Mouse (Mus musculus) MEL (cell line): ENCODE results near the gene S100a1. TPM values are rescaled to one million over a fixed set of nuclear protein-coding genes. Genes with fewer than 3 reads are reported as not detected.

Experiments used
- DNase-seq: peaks from one replicate; pipeline ENCODE4 v3.0.0; 2011; ENCODE audit warnings: low read depth, low spot score
- H3K27ac ChIP-seq: 2 replicates; pipeline ENCODE4 v1.5.1; 2012; ENCODE audit warnings: low read depth, mild to moderate bottlenecking, control low read depth, low read length, moderate library complexity; ENCODE audit not compliant: control insufficient read depth
- H3K27me3 ChIP-seq, 2 experiments: fragments of 150-350 bp in 1 of 2; sonication (generic) in 1 of 2; 2 replicates each; pipeline ENCODE4 v1.6.1; 2012; ENCODE audit warnings: low read length in 2 of 2, mild to moderate bottlenecking in 2 of 2, improper control_type of control experiment in 1 of 2, moderate library complexity in 1 of 2; ENCODE audit not compliant: insufficient read depth in 2 of 2, control insufficient read depth in 1 of 2
- H3K36me3 ChIP-seq, 2 experiments: 2 replicates each; pipeline ENCODE4 v1.6.1; 2012 to 2014; ENCODE audit warnings: low read length in 2 of 2, improper control_type of control experiment in 1 of 2, inconsistent platforms in 1 of 2, mild to moderate bottlenecking in 1 of 2; ENCODE audit not compliant: insufficient read depth in 2 of 2, control insufficient read depth in 1 of 2
- H3K4me1 ChIP-seq, 2 experiments: fragments of 150-350 bp in 1 of 2; sonication (generic) in 1 of 2; 2 replicates each; pipeline ENCODE4 v1.6.1; 2012; ENCODE audit warnings: low read length in 2 of 2, improper control_type of control experiment in 1 of 2, mild to moderate bottlenecking in 1 of 2; ENCODE audit not compliant: insufficient read depth in 2 of 2, control insufficient read depth in 1 of 2
- H3K4me3 ChIP-seq, 2 experiments: fragments of 150-350 bp in 1 of 2; sonication (generic) in 1 of 2; 2 replicates each; pipeline ENCODE4 v1.5.1; 2012; ENCODE audit warnings: low read depth in 2 of 2, low read length in 2 of 2, mild to moderate bottlenecking in 2 of 2, moderate library complexity in 2 of 2, control low read depth in 1 of 2, improper control_type of control experiment in 1 of 2; ENCODE audit not compliant: control insufficient read depth in 1 of 2, insufficient read depth in 1 of 2
- H3K79me2 ChIP-seq: 2 replicates; pipeline ENCODE4 v1.6.1; 2012; ENCODE audit warnings: mild to moderate bottlenecking, low read length, moderate library complexity; ENCODE audit not compliant: control insufficient read depth, poor library complexity, insufficient read depth
- H3K9ac ChIP-seq: 2 replicates; pipeline ENCODE4 v1.6.1; 2012; ENCODE audit warnings: low read depth, mild to moderate bottlenecking, control low read depth, low read length, moderate library complexity; ENCODE audit not compliant: control insufficient read depth, poor library complexity, severe bottlenecking
- H3K9me3 ChIP-seq: fragments of 150-350 bp; sonication (generic); replicated peaks from 2 replicates; pipeline ENCODE4 v1.6.1; 2012; ENCODE audit warnings: mild to moderate bottlenecking, low read length, improper control_type of control experiment, moderate library complexity; ENCODE audit not compliant: insufficient read depth
- BHLHE40 ChIP-seq: IDR thresholded peaks from 2 replicates; pipeline ENCODE4 v1.6.1; 2012; ENCODE audit warnings: low read depth, mild to moderate bottlenecking, inconsistent platforms, low read length, improper control_type of control experiment, borderline replicate concordance
- CHD1 ChIP-seq: IDR thresholded peaks from 2 replicates; pipeline ENCODE4 v1.6.1; 2012; ENCODE audit warnings: low read depth, mild to moderate bottlenecking, inconsistent platforms, low read length, improper control_type of control experiment
- CHD2 ChIP-seq: IDR thresholded peaks from 2 replicates; pipeline ENCODE4 v1.6.1; 2011; ENCODE audit warnings: low read length, improper control_type of control experiment
- CTCF ChIP-seq, 3 experiments: IDR thresholded peaks in 2 of 3; conservative IDR thresholded peaks in 1 of 3; 2 replicates each; pipeline ENCODE4 v1.5.1; 2011 to 2012; ENCODE audit warnings: low read length in 3 of 3, low read depth in 2 of 3, mild to moderate bottlenecking in 2 of 3, improper control_type of control experiment in 1 of 3, inconsistent platforms in 1 of 3, mixed read lengths in 1 of 3, moderate library complexity in 1 of 3; ENCODE audit not compliant: control insufficient read depth in 1 of 3, insufficient read depth in 1 of 3, poor library complexity in 1 of 3, severe bottlenecking in 1 of 3
- E2F4 ChIP-seq: IDR thresholded peaks from 2 replicates; pipeline ENCODE4 v1.6.1; 2011; ENCODE audit warnings: low read depth, low read length, improper control_type of control experiment, borderline replicate concordance
- ETS1 ChIP-seq: IDR thresholded peaks from 2 replicates; pipeline ENCODE4 v1.6.1; 2012; ENCODE audit warnings: low read depth, mild to moderate bottlenecking, inconsistent platforms, low read length, improper control_type of control experiment, moderate library complexity
- GATA1 ChIP-seq: IDR thresholded peaks from 2 replicates; pipeline ENCODE4 v1.6.1; 2011; ENCODE audit warnings: low read depth, low read length, improper control_type of control experiment
- HCFC1 ChIP-seq: IDR thresholded peaks from 2 replicates; pipeline ENCODE4 v1.6.1; 2012; ENCODE audit warnings: low read depth, mild to moderate bottlenecking, inconsistent platforms, low read length, improper control_type of control experiment, moderate library complexity
- JUND ChIP-seq: IDR thresholded peaks from 2 replicates; pipeline ENCODE4 v1.6.1; 2011; ENCODE audit warnings: low read depth, mild to moderate bottlenecking, improper control_type of control experiment, low read length
- KAT2A ChIP-seq: conservative IDR thresholded peaks from 2 replicates; pipeline ENCODE4 v1.6.1; 2012; ENCODE audit warnings: low read depth, low read length, improper control_type of control experiment, inconsistent platforms
- MAX ChIP-seq: IDR thresholded peaks from 2 replicates; pipeline ENCODE4 v1.6.1; 2011; ENCODE audit warnings: low read length, improper control_type of control experiment
- MAZ ChIP-seq: IDR thresholded peaks from 2 replicates; pipeline ENCODE4 v1.6.1; 2012; ENCODE audit warnings: low read depth, mild to moderate bottlenecking, inconsistent platforms, low read length, improper control_type of control experiment
- MEF2A ChIP-seq: IDR thresholded peaks from 2 replicates; pipeline ENCODE4 v1.6.1; 2014; ENCODE audit warnings: low read depth, mild to moderate bottlenecking, inconsistent platforms, low read length, improper control_type of control experiment; ENCODE audit not compliant: poor library complexity, insufficient replicate concordance, severe bottlenecking; ENCODE audit errors: extremely low read depth
- MYC ChIP-seq: IDR thresholded peaks from 2 replicates; pipeline ENCODE4 v1.6.1; 2011; ENCODE audit warnings: low read depth, mild to moderate bottlenecking, low read length, improper control_type of control experiment, moderate library complexity
- RCOR1 ChIP-seq: IDR thresholded peaks from 2 replicates; pipeline ENCODE4 v1.6.1; 2012; ENCODE audit warnings: low read depth, mild to moderate bottlenecking, inconsistent platforms, low read length, improper control_type of control experiment
- SMC3 ChIP-seq: IDR thresholded peaks from 2 replicates; pipeline ENCODE4 v1.6.1; 2011; ENCODE audit warnings: low read depth, low read length, improper control_type of control experiment
- TBP ChIP-seq: IDR thresholded peaks from 2 replicates; pipeline ENCODE4 v1.8.0; 2011; ENCODE audit warnings: low read depth, low read length, improper control_type of control experiment
- TCF12 ChIP-seq: IDR thresholded peaks from 2 replicates; pipeline ENCODE4 v1.6.1; 2014; ENCODE audit warnings: low read depth, mild to moderate bottlenecking, inconsistent platforms, low read length, improper control_type of control experiment, moderate library complexity
- UBTF ChIP-seq: IDR thresholded peaks from 2 replicates; pipeline ENCODE4 v1.6.1; 2012; ENCODE audit warnings: low read depth, mild to moderate bottlenecking, inconsistent platforms, low read length, improper control_type of control experiment, moderate library complexity, borderline replicate concordance; ENCODE audit not compliant: insufficient read depth
- ZC3H11A ChIP-seq: IDR thresholded peaks from 2 replicates; pipeline ENCODE4 v1.6.1; 2012; ENCODE audit warnings: low read depth, mild to moderate bottlenecking, inconsistent platforms, low read length, improper control_type of control experiment
- ZKSCAN1 ChIP-seq: IDR thresholded peaks from 2 replicates; pipeline ENCODE4 v1.6.1; 2012; ENCODE audit warnings: low read depth, mild to moderate bottlenecking, inconsistent platforms, low read length, improper control_type of control experiment, moderate library complexity
- ZMIZ1 ChIP-seq: IDR thresholded peaks from 2 replicates; pipeline ENCODE4 v1.6.1; 2012; ENCODE audit warnings: low read depth, mild to moderate bottlenecking, inconsistent platforms, low read length, improper control_type of control experiment, moderate library complexity
- ZNF384 ChIP-seq: IDR thresholded peaks from 2 replicates; pipeline ENCODE4 v1.6.1; 2012; ENCODE audit warnings: low read depth, mild to moderate bottlenecking, inconsistent platforms, low read length, improper control_type of control experiment
- polyA plus RNA-seq, 2 experiments: library from polyadenylated mRNA; stranded (reverse) in 1 of 2; unstranded in 1 of 2; fragments of >175 nt in 1 of 2; fragments of >200 nt in 1 of 2; gene quantifications; 2 replicates each; pipeline versions ENCODE4 v1.2.1 to v1.2.4; 2012; ENCODE audit warnings: low replicate concordance in 2 of 2, low read depth in 1 of 2; ENCODE audit not compliant: insufficient read length in 2 of 2, insufficient read depth in 1 of 2, missing spikeins in 1 of 2
- total RNA-seq: library from RNA; depleted of rRNA; stranded (reverse); fragments of 300-350 nt; gene quantifications from 2 replicates; pipeline ENCODE4 v1.2.3, GENCODE M21; 2012

S100a1 gene
- total and polyA plus RNA-seq, 3 experiments = 14.4 to 22.2 TPM; not detected in 1

- peak; percentile 72; the same call in 1 of the 2 replicates for TF ChIP-seq E2F4
- peak; percentile 58 for TF ChIP-seq ZMIZ1
- TF ChIP-seq KAT2A = peak; percentile 55
- TF ChIP-seq SMC3 = no peak
Observed at GRCm38 (mm10) chr3:90508950-90509746, 5.0 kb downstream of the S100a1 start, which contains the start of gene Chtop (continued).

GRCm38 (mm10) chr3:90508287-90508949 is 5.8 kb downstream of the S100a1 start:
- TF ChIP-seq JUND (no peak), BHLHE40 (no peak), ETS1 (no peak), ZKSCAN1 (no peak), E2F4 (peak; percentile 19; the same call in 1 of the 2 replicates), UBTF (no peak), GATA1 (no peak), MAZ (no peak), SMC3 (peak; percentile 8; the same call in 1 of the 2 replicates), HCFC1 (no peak), RCOR1 (no peak), CHD2 (no peak), ZNF384 (peak; percentile 69), CTCF (IDR thresholded peaks at IDR 0.05 in 2 of 3, conservative IDR thresholded peaks at IDR 0.05 in 1 of 3; ENCODE audit: control insufficient read depth in 1 of 3, insufficient read depth in 1 of 3, low read depth in 2 of 3, low read length in 3 of 3, poor library complexity in 1 of 3, severe bottlenecking in 1 of 3) (0 out of 6 replicates have a peak, but pooled peaks of 1 of the 3 experiments have one; percentile 11), MEF2A (no peak), MAX (no peak), MYC (no peak), TBP (peak; percentile 28), ZC3H11A (no peak), ZMIZ1 (no peak), CHD1 (0 out of 2 replicates have a peak, but pooled peaks have one; percentile 60), TCF12 (no peak)
- Histone ChIP-seq H3K27ac (peak overlapping the region; percentile 83), H3K9me3 (no peaks in the 10 kb centered on the region), H3K4me3 (peak overlapping the region; percentile 83 to 93), H3K9ac (peak overlapping the region; percentile 96), H3K27me3 (no peaks in the 10 kb centered on the region), H3K79me2 (peaks cover 27% of the 10 kb centered on the region), H3K36me3 (peaks cover 37 to 40% of the 10 kb centered on the region in 2 experiments), H3K4me1 (peaks cover 2 to 18% of the 10 kb centered on the region in 2 experiments; a peak in 3 of 4 replicates)
- DNase-seq = peak; percentile 52
